Mouse (Mus musculus): ENCODE measurements around the gene Rspry1. TPM values are rescaled to one million over a fixed set of nuclear protein-coding genes. Genes with fewer than 3 reads are reported as not detected.

Gene Rspry1
- total RNA-seq (2021), result 1 to 10 TPM; 7.9 TPM
- long read RNA-seq, experiment 1, transcript Rspry1-201 (15 exons, 3,852 nt), result major isoform, 15 of 16 reads
- long read RNA-seq, experiment 1, partial matches to known transcripts, result 0 of 16 reads
- long read RNA-seq, experiment 1, other reads (novel, unspliced or antisense), result 0 of 16 reads
- long read RNA-seq, experiment 2, transcript Rspry1-201 (15 exons, 3,852 nt), result major isoform, 13 of 18 reads
- long read RNA-seq, experiment 2, partial matches to known transcripts, result 2 of 18 reads
- long read RNA-seq, experiment 2, other reads (novel, unspliced or antisense), result 2 of 18 reads

DNA sequence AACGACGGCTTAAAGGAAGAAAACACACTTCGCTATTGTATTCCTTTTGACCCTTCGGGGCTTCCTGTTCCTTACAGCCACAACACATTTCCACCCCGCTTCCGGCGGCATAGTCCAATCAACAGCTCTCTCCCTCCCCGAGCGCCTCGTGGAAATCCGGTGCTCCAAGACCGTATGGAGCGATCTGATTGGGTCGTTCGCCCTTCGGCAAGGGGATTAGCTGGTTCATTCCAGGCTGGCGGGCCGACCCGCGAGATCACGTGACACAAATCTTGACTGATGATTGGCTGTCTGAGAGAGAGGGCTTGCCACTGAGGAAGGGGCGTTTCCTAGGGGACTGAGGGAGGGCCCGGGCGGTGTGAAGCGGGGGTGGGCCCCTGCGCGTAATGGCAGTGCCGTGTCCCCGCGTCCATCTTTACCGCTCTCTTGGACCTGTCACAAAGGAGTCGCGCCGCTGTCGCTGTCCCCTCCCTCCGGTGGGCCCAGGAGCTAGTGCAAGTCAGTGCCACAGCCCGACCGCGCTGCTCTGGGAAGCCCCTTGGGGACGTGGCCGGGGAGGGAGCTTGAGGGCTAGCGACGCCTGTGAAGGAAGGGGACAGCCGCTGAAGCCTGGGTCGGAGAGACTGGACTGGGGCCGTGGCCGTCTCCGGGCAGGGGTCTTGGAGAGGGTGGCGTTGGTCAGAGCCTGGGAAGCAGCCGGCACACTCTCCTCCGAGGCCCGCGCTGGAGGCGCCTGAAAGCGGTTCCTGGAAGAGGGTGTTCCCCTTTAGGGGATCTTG, at the start of gene Rspry1, which contains the start of gene Fam192a:
TSS of gene Rspry1 (plus strand) at position 331 of the 779 bp plus-strand sequence.
TSS of gene Fam192a (minus strand) at position 391 of the 779 bp plus-strand sequence.
- peak; percentile 100 for DNase-seq (ENCODE audit: low spot score)

DNA sequence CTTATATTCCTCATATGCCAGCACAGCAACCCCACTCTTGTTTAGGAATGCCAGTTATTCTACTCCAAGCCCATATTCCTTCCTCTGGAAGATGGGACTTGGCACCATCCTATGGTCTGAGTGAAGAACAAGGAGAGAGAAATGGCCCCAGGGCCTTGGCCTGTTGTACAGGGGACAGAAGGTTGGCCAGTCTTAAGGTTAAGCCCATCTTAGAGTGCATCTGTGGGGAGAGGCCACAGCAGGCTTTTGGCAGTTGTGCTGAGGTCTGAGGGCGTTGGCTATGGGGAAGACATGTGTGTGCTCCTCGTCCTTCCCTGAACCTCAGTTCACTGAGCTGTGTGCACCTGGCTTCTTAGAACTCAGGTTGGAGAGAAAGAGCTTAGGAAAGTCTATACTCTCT, 49.0 kb upstream of the Rspry1 start:
- DNase-seq (ENCODE audit: low spot score), result no peak

DNA sequence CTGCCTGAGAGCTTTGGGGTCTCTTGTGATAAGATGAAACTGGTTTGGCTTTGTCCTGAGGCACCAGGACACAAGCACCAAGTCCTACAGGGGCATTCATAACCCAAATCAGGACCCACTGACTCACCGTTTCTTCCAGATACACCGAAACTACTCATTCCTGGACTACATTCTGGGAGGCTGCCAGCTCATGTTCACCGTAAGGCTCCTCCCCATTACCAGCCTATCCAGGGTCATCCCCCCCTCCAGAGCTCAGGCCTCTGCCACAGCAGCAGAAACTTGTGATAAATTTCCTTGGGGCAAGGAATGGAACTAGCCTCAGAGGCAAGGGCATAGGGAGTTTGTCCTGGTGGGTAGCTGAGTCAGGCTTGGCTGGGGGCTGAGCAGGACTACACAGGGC, 44.5 kb upstream of the Rspry1 start:
- DNase-seq (ENCODE audit: low spot score), result no peak

DNA sequence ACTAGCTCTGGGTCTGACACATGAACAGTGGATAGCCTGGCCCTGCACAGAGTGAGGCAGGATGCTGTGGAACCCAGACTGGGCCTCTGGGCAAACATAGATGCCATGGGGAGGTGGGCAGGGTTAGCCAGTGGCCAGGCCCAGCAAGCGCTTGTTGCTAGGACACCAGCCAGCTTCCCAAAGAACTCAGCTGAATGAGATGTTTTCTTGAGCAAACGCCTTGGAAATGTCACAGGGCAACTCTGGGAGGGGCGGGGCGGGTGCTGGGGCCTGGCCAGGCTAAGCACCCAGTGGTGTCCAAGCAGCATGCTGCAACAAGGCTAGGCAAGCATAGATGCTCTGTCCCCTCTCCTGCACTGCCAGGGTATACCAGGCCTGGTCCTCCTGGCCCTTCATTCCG, 40.5 kb upstream of the Rspry1 start:
- DNase-seq (ENCODE audit: low spot score), result no peak

DNA sequence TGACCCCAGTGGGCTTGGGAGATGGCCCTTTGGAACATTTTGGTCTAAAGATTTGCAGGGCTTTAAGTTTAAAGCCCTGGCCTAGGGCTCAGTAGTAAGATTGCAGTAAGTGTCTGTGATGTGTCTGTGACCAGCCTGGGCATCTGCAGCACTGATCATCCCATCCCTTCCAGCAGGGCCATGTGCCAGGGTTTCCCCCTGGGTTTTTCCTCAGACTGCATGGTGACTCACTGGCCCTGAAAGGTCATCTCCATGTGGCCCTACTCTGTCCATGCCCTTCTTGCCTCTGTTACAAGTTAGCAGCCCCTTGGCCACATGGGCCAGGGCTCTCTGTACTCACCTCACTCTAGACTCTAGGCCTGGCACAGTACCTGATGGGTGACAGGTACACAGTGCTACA, 37.3 kb upstream of the Rspry1 start:
- no peak for DNase-seq (ENCODE audit: low spot score)

DNA sequence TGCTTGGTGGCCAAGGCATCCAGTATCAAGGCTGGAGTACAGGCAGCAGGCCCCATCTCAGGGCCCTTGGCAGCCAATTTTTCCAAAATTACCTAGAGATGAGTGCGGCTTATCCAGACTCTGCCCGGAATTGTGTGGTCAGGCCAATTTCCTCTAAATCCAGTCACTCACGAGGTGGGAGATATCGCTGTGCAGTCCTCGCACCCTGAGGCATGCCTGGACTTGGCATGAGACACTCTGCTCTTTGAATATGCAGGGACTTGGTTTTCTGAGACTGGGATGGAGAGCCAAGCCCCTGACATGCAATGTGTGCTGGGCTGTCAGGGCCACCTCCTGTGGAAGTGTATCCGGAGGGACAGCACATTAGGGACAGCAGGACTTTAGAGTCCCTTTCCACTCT, 35.7 kb upstream of the Rspry1 start:
- no peak for DNase-seq (ENCODE audit: low spot score)

DNA sequence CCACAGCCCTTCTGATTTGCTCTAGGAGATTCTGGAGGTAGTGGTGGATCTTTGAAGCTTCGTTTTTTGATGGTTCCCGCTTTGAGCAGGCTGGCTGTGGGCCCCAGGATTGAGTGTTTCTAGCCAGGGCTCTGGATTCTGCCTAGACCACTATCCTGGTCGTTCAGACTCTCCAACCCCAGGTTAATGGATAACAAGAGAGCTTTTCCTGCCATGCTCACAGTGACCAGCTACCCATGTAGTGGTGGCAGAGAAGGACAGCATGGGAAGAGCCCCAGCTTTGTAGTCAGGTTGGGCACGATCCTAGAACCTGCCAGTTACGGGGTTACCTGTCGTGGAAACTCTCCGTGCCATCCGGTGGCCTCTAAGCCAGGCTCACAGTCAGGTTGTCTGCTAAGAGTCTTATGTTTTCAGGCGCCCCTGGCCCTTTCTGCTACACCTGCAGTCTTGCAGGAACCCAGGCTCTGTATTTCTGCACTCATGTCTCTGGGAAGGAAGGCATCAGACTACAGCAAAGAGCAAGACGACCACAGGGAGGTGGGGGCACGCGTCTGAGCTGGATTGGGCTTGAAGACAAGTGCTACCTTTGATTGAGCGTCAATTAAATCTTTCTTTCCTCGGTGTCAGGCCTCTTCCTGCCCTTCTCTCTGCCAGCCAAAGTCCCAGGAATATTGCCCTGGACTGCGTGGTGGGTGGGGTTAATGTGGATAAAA, 35.1 kb upstream of the Rspry1 start:
- DNase-seq (ENCODE audit: low spot score), result no peak

DNA sequence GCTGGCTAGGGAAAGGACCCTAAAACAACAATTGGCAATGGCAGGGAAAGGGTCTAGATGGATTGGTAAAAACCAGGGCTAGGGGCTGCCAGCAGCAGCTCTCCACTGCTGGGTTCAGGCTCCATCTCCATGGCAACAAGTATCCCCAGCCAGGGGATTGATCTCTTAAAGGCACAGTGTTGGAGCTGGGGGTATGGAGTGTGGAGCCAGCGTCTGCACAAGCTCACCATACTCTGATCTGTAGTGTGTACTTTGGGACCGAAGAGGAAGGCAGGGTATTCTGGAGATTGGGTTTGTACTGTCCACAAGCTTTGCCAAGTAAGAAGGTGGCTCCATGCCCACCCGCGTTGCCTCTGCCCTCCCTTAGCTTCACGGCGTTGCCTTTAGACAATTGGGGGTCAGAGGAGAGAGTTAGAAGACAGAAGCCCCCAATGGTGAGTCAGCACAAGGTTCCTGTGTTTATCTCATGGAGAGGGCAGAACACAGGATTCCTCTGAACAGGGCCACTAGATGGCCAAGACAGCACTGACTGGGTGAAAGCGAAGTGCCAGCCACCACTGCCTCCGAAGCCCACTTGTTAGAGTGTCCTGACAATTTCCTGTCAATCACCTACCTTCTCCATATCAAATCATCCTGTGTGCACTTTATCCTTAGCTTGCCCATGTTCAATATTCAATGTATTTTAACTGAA, 34.4 kb upstream of the Rspry1 start:
- no peak for DNase-seq (ENCODE audit: low spot score)

DNA sequence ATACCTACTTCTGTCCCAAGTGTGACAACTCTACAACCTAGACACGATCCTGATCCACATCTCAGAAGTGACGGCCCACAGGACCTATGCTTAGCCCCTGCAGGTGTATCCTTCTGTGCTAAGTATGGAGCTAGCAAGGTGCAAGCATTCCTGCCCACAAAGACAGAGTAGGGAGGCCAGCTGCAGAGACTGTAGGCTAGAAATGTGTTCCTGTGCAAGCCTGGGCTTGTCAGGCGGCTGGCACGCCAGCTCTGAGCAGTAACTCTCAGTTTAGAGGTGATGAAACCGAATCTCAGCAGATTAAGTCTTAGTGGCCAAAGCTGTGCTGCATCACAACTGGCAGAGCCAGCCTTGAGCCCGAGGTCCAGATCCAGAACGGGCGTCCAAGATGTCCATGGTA, 33.6 kb upstream of the Rspry1 start:
- peak; percentile 20 for DNase-seq (ENCODE audit: low spot score)

DNA sequence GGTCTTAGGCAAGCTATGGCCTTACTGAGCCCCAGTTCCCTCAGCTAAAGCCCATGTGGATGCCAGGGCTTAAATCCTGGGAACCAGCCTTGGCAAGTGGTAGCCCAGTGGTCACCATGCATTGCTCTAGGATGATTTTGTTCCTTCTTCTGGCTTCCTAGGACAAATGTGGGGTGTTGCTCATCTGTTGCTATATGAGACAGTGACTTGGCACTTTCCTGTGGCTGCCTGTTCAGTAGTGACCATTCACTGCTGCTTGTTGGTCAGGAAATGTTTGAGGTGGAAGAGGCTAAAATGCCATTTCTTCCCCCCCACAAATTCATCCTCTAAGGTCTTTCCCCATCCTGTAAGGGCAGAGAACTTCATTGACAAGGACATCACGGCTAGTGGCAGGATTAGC, 32.3 kb upstream of the Rspry1 start:
- no peak for DNase-seq (ENCODE audit: low spot score)

DNA sequence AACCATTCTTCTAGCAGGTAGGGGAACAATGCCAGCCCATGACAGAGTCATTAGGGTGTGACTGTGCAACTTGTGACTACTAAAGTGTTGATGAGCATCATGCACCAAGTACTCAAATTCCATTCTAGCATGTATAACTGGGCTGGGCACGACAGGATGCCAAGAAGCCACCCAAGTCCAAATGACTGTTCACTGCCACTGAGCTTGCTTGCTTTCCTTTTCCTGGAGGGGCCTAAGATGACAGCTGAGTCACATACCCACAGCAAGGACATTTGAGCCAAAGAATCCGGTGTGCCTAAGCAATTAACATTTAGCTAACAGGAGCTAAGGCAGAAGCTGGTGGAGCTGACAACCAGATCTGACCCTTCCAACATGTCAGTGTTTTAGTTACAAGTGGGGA, 29.8 kb upstream of the Rspry1 start:
- peak; percentile 41 for DNase-seq (ENCODE audit: low spot score)

DNA sequence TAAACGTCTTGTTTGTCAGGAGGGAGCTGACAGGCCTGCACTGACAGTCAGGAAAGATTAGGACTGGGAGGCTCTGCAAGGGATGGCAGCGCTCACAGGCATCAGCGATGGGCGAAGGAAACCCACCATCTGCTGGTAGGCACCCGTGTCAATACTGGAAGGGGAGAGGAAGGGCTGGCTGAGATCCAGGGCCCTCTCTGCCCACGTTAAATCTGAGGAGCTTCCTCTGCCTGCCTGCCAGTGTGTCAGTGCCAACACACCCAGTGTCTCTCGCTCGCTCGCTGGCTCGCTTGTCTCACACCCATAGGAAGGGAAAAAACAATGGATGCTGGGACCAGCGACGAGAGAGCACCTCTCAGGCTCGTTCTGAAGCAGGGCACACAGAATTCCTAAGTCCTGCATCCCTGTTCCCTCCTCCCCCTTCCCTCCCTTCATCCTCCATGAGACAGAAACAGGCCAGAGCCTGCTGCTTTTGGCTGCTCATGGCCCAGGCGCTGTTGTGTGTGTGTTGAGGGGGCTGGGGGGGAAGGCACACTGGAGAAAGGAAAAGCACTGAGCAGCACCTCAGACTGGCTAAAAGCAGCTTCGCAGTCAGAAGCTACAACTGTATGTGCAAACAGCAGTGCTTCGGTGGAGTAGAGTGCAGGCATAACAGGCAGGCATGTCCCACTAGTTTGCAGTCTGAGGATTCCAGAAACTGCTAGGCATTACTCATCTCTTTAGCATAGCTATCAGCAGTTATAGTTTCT, 27.4 kb upstream of the Rspry1 start:
- DNase-seq (ENCODE audit: low spot score), result no peak

DNA sequence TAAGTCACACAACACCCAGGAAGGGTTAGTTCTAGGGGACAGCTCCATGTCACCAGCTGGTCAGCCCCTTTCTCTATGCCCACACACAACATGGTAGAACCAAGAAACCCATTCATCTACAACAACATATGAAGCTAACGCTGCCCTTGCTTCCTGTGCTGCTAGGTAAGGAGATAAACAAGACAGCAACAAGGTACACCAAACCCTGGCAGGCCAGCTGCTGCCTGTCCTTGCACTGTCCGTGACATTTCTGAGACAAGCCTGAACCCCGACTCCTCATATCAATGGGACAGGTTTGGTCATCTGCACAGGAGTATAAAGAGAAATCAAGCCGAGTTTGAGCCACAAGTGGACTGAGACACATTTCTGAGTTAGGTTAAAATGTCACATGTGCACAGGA, 26.6 kb upstream of the Rspry1 start:
- DNase-seq (ENCODE audit: low spot score), result no peak

DNA sequence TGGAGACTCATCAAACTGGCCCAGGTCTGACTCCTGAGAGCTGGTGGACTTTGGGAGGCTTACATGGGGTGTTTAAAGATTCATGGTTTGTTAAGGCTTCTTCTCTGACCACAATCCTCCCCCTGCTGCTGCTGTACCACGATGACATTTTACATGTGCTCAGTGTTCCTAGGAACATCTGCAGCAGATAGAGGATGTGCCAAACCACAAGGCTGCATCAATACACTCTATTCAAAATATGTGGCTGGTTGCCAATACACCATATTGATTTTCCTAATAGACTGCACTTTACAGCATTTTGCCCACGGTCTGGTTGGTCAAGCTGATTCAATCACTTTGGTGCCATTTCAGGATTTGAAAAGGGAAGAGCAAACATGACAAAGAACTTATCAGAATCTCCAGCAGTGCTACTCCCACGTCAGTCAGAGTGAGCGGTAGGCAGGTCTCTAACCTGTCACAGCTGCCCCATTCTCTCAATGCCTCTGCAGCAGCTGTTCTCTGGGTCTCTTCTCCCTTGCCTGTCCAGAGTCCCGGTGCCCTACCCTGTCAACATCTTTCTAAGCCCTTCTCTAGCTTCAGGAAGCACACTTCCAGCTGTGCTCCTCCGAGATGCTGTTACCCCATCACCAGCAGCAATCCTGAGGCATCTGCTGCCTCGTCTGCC, 19.8 kb upstream of the Rspry1 start:
- DNase-seq (ENCODE audit: low spot score), result no peak

DNA sequence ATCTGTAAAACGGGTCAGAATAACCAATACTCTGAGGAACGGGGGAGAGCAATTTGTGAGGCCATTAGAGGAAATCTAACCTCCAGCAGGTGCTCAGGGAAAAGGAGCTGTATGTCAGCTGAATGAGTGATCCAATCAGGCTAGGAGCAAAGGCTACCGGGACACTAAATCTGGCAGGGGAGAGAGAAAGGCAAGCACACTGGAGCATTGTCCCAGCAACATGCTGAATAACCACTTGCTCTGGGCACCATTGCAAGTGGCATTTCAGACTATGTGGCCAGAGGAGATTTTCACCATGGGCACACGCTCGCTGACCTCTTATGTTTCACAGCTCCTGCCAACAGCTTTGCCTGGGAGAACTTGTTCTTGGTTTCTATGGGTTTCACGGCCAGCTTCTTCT, 19.2 kb upstream of the Rspry1 start:
- DNase-seq (ENCODE audit: low spot score), result peak; percentile 70

DNA sequence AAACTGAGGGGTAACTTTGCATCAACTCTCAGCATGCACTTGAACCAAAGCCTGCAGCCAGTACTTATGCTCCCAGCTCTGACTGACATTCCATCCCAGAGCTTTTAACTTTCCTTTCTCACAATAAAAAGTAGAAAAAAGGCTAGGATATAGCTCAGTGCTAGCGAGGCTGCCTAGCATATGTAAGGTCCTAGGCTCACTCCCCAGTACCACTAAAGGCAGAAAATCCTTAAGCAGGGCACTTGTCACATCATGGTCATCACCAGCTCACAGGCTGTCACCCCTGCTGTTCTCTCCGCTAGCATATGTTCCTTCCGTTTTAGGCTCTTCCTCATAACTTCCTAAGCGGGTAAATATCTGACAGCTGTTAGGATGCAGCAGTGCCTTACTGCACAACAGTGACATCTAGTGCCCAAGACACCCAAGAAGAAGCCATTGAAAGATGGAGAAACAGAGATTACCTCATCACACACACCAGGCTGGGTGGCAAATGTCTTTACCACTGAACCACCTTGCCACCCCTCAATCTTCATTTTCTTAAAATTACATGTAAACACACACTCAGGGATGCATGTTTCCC, 17.4 kb upstream of the Rspry1 start:
- peak; percentile 71 for DNase-seq (ENCODE audit: low spot score)

DNA sequence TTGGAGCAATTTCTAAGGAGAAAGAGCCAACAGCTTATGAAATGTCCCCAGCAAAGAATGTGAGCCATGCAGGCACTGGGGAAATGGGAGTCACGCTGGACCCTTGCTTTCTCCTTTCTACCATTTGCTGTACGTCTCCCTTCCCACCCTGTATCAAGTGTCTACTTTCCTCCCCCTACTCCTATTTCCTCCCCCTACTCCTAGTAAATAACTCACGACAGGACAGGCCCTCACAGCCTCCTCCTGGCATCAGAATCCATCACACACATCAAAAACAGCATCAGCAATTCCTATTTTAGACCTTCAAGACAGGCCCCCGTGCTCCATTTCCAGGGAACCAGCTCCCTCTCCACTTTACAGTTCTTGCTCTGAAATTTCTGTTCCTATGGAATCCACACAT, 10.0 kb upstream of the Rspry1 start:
- DNase-seq (ENCODE audit: low spot score), result no peak

DNA sequence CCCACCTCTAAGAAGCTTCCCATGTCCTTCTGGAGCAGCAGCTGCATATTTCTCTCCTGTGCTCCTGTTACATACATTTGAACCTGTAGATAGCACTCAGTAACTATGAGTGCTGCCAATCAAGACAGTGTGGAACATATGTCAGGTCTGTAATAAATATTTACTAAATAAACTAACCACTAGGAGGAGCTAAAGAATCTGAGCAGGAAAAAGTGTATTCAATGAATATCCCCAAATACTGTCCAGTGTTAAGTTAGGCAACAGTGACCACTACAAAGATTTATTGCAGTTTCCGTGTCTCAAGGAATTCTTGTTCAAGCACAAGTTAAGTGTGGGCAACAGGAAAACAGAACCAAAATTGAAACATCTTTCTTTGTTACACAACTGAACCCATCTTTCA, 7.5 kb upstream of the Rspry1 start:
- DNase-seq (ENCODE audit: low spot score), result no peak

DNA sequence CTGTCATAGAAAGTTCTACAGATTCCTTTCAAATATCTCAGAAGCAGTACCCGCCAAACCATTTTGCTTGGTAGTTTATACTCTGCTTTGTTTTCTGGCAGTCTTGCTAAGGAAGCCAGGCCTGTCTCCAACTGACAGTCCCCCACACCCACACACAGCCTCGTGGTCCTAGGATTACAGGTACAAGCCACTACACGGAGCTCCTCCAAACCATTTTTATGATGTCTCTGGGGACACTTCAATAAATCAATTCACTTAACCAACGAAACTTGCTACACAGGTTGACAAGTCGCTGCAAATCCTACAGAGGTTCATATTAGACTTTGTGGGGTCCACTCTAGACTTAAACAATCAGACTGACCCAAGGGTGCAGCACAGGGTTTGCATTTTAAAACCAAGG, 1.3 kb upstream of the Rspry1 start:
- no peak for DNase-seq (ENCODE audit: low spot score)

DNA sequence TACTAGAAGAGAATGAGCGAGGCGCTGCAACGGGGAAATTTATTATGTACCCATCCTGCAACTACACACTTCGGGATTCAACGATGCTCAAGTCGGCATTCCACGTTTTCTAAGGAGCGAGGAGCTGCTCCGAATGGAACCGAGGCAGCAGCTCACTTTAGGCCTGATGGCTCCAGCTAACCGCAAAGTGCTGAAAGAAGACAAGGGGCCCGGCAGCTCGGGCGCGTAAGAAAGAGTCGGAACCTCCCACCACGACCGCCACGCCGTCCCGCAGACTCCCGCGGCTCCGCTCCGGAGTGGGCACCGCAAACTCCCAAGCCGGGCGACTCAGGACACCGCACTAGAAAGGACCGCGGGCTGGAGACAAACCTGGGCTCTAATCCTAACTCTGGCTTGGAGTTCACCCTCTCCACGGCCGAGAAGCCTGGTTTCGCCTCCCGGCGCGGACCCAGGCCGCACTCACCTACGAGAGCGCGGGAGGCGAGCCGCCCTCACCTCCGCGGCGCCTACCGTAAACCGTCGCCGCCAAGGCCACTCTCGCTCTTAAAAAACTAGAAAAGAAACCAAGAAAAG, 617 bp upstream of the Rspry1 start:
- DNase-seq (ENCODE audit: low spot score), result peak; percentile 8

Data from gastrocnemius, adult 18-20 months (tissue).